Mouse (Mus musculus) liver, postnatal 0 days (tissue): ENCODE data around the gene Ift27.

Experiments
- CTCF ChIP-seq: sonication (generic); IDR thresholded peaks from 2 replicates; pipeline ENCODE4 v1.5.1; 2016; ENCODE audit warnings: antibody characterized with exemption, low read depth
- EP300 ChIP-seq: IDR thresholded peaks from 2 replicates; pipeline ENCODE4 v1.6.1; 2016; ENCODE audit warnings: antibody characterized with exemption, low read depth, mild to moderate bottlenecking

- TF ChIP-seq EP300 (no peak), CTCF (no peak)
These were observed 959 bp upstream of the Ift27 start for GRCm38 (mm10) chr15:78174887-78175245.
